Mouse (Mus musculus) liver, embryonic 14.5 days (tissue): ENCODE data around the gene Arhgdig.

Source experiments
- CTCF ChIP-seq: IDR thresholded peaks from 2 replicates; pipeline ENCODE4 v1.5.1; 2016; ENCODE audit warnings: antibody characterized with exemption, low read depth, control low read depth
- EP300 ChIP-seq: IDR thresholded peaks from 2 replicates; pipeline ENCODE4 v1.6.1; 2016; ENCODE audit warnings: antibody characterized with exemption, low read depth

GRCm38 (mm10) chr17:26231156-26231555, 23.6 kb upstream of the Arhgdig start:
- TF ChIP-seq CTCF, result no peak
- TF ChIP-seq EP300, result no peak
